ENCODE assay signal across 8 mouse cellular contexts in the genomic region with DNA sequence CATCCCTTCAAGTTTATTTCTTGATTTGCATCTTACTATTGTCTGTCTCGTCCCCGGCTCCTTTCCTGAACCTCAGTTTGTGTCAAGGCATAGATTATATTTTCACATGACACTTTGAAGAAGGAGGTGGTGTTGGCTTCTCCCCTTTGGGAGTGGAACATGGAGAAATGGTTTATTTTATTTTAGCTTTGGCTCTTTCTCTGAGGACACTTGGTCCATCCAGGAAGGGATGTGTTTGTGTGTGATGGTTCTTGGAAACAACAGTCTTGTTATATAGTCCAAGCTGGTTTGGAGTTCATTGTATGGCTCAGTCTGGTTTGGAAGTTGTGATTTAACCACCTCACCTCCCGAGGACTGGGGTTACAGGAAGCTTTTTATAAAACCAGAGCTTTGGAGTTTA. TPM values are rescaled to one million over a fixed set of nuclear protein-coding genes. Genes with fewer than 3 reads are reported as not detected.
DNase-seq lines count a peak whose midpoint lies in the region; ATAC-seq and TF ChIP-seq lines count a peak whose summit lies in the region.

No protein-coding gene starts in this region.

- H3K9ac ChIP-seq in liver, embryonic 13.5 days = peak overlapping the region; percentile 66; the same call in 1 of the 2 replicates

- TF ChIP-seq POLR2A in spleen, adult 2 months (IDR thresholded peaks at IDR 0.05; ENCODE audit: low read depth, low read length) = no peak

- no peak for ATAC-seq in liver, embryonic 13.5 days (ENCODE audit: low read depth)

- no peaks in the 10 kb centered on the region for H3K9me3 ChIP-seq in liver, embryonic 13.5 days (replicated peaks)

- H3K27ac ChIP-seq in gastrocnemius, adult 2 months = peak overlapping the region; percentile 85; the same call in 1 of the 2 replicates
- H3K27ac ChIP-seq in spleen, adult 2 months (ENCODE audit: insufficient read depth, low read length) = no peak overlapping the region
- no peak overlapping the region for H3K27ac ChIP-seq in liver, embryonic 13.5 days

- WGBS in spleen, adult 2 months = 24% methylated on average over 3 of the region's 3 CpGs
- WGBS in liver, embryonic 13.5 days (ENCODE audit: insufficient replicate concordance) = 20% methylated on average over 3 of the region's 3 CpGs

- H3K36me3 ChIP-seq in spleen, adult 2 months (ENCODE audit: control insufficient read depth, insufficient read depth, low read length) = no peaks in the 10 kb centered on the region
- no peaks in the 10 kb centered on the region for H3K36me3 ChIP-seq in liver, embryonic 13.5 days

- DNase-seq in gastrocnemius, adult 2 months = no peak
- DNase-seq in gastrocnemius, adult 8-10 months (ENCODE audit: low spot score in 2 of 2) = no peak
- no peak for DNase-seq in spleen, adult 2 months (ENCODE audit: low read depth in 1 of 2, low spot score in 2 of 2)
- no peak for DNase-seq in spleen, adult 12 weeks (ENCODE audit: low spot score)
- no peak for DNase-seq in liver, embryonic 13.5 days
- no peak for DNase-seq in thymus, postnatal 4 days
- no peak for DNase-seq in c-Kit-positive CD71-positive TER-119-positive erythroid progenitor cells, embryonic 14.5 days (ENCODE audit: low spot score)
- no peak for DNase-seq in natural killer cell, adult 2 months (ENCODE audit: low spot score in 2 of 2)

- H3K4me2 ChIP-seq in liver, embryonic 13.5 days = peak overlapping the region; percentile 96

- intact Hi-C loops in gastrocnemius, adult 2 months (cut with DNase I) = no loop called here

- peaks cover 5% of the 10 kb centered on the region; the same call in 1 of the 2 replicates for H3K4me1 ChIP-seq in spleen, adult 2 months (ENCODE audit: control insufficient read depth, insufficient read depth, insufficient read length)
- peaks cover 17% of the 10 kb centered on the region for H3K4me1 ChIP-seq in liver, embryonic 13.5 days (replicated peaks)

- peak overlapping the region; percentile 82 for H3K4me3 ChIP-seq in gastrocnemius, adult 2 months
- peak overlapping the region; percentile 59; the same call in 1 of the 2 replicates for H3K4me3 ChIP-seq in spleen, adult 2 months (ENCODE audit: extremely low read depth, insufficient read depth, insufficient read length)
- H3K4me3 ChIP-seq in liver, embryonic 13.5 days (replicated peaks) = peak overlapping the region; percentile 66

- H3K27me3 ChIP-seq in spleen, adult 2 months (ENCODE audit: control insufficient read depth, insufficient read depth, low read length) = peaks cover 16% of the 10 kb centered on the region
- H3K27me3 ChIP-seq in liver, embryonic 13.5 days = peaks cover 55% of the 10 kb centered on the region

- no peak for TF ChIP-seq CTCF in gastrocnemius, adult 2 months (IDR thresholded peaks at IDR 0.05)
- TF ChIP-seq CTCF in spleen, adult 2 months (IDR thresholded peaks at IDR 0.05; ENCODE audit: extremely low read depth, insufficient read depth, insufficient read length, insufficient replicate concordance) = no peak

RNA-seq across cellular contexts. Expression of a gene that starts 0.9 kb away (rescaled TPM):
- total RNA-seq in gastrocnemius, adult 2 months (2021) = 1 to 10 TPM; 2.1 to 2.9 TPM
- 1 to 10 TPM; 1.2 to 2.8 (median 1.5) TPM for total RNA-seq in gastrocnemius, adult 8-10 months (2022)
- 0.65 and 0.92 TPM in 2 replicates for polyA plus RNA-seq in spleen, adult 2 months (2012; rRNA removed)
- polyA plus RNA-seq in liver, embryonic 13.5 days (2015; fragmentation: Nextera tagmentation; extraction: Ambion mirVana) = 0.30 and 0.37 TPM in 2 replicates

RNA-seq across cellular contexts. Expression of a gene that starts 13.7 kb away (rescaled TPM):
- total RNA-seq in gastrocnemius, adult 2 months (2021) = 10 to 100 TPM; 21.1 to 24.5 TPM
- total RNA-seq in gastrocnemius, adult 8-10 months (2022) = 10 to 100 TPM; 25.3 to 30.3 (median 26.4) TPM
- 21.1 and 28.2 TPM in 2 replicates for polyA plus RNA-seq in spleen, adult 2 months (2012; rRNA removed)
- 28.4 and 30.0 TPM in 2 replicates for polyA plus RNA-seq in liver, embryonic 13.5 days (2015; fragmentation: Nextera tagmentation; extraction: Ambion mirVana)

RNA-seq across cellular contexts. Expression of a gene that starts 28.2 kb away (rescaled TPM):
- 100 to 1,000 TPM in 1 of 2 experiments, 10 to 100 TPM in 1; 87.5 to 108 TPM for total RNA-seq in gastrocnemius, adult 2 months (2021)
- total RNA-seq in gastrocnemius, adult 8-10 months (2022) = 100 to 1,000 TPM in 2 of 4 experiments, 10 to 100 TPM in 2; 88.7 to 116 (median 107) TPM
- 42.8 and 47.0 TPM in 2 replicates for polyA plus RNA-seq in spleen, adult 2 months (2012; rRNA removed)
- 270 and 280 TPM in 2 replicates for polyA plus RNA-seq in liver, embryonic 13.5 days (2015; fragmentation: Nextera tagmentation; extraction: Ambion mirVana)

RNA-seq across cellular contexts. Expression of a gene that starts 34.1 kb away (rescaled TPM):
- total RNA-seq in gastrocnemius, adult 2 months (2021) = 10 to 100 TPM in 1 of 2 experiments, 1 to 10 TPM in 1; 4.9 to 10.2 TPM
- total RNA-seq in gastrocnemius, adult 8-10 months (2022) = 1 to 10 TPM; 4.8 to 8.1 (median 5.9) TPM
- 25.2 and 33.4 TPM in 2 replicates for polyA plus RNA-seq in spleen, adult 2 months (2012; rRNA removed)
- 12.6 and 13.9 TPM in 2 replicates for polyA plus RNA-seq in liver, embryonic 13.5 days (2015; fragmentation: Nextera tagmentation; extraction: Ambion mirVana)

RNA-seq across cellular contexts. Expression of a gene that starts 49.4 kb away (rescaled TPM):
- total RNA-seq in gastrocnemius, adult 2 months (2021) = 1 to 10 TPM in 1 of 2 experiments, under 1 TPM in 1; 0.84 to 1.2 TPM
- total RNA-seq in gastrocnemius, adult 8-10 months (2022) = 1 to 10 TPM; 1.1 to 2.2 (median 1.5) TPM
- 13.5 and 16.7 TPM in 2 replicates for polyA plus RNA-seq in spleen, adult 2 months (2012; rRNA removed)
- polyA plus RNA-seq in liver, embryonic 13.5 days (2015; fragmentation: Nextera tagmentation; extraction: Ambion mirVana) = 10.3 and 11.8 TPM in 2 replicates
